Mouse (Mus musculus) heart, postnatal 0 days (tissue): Measurements from ENCODE around the gene Rrp36. TPM values are rescaled to one million over a fixed set of nuclear protein-coding genes. Genes with fewer than 3 reads are reported as not detected.

Source experiments
- ATAC-seq: fragments of 200-750 bp; cut with Nextera tagmentation; 2 replicates; pipeline ENCODE4 v1.8.0; 2017; ENCODE audit warnings: low read depth, moderate number of reproducible peaks, moderate library complexity; ENCODE audit not compliant: insufficient read depth
- DNase-seq: peaks from one replicate; pipeline ENCODE4 v3.0.0-alpha.2; 2016; ENCODE audit warnings: low spot score
- H3K27ac ChIP-seq: fragments of 300-500 bp; sonication (generic); 2 replicates; pipeline ENCODE4 v1.5.1; 2014; ENCODE audit warnings: low read depth, mild to moderate bottlenecking
- H3K27me3 ChIP-seq: fragments of 300-500 bp; sonication (generic); 2 replicates; pipeline ENCODE4 v1.6.1; 2014; ENCODE audit warnings: low read length, mixed read lengths; ENCODE audit not compliant: control insufficient read depth, insufficient read depth
- H3K36me3 ChIP-seq: fragments of 300-500 bp; sonication (generic); replicated peaks from 2 replicates; pipeline ENCODE4 v1.6.1; 2014; ENCODE audit warnings: low read length, mixed read lengths; ENCODE audit not compliant: control insufficient read depth, insufficient read depth
- H3K4me1 ChIP-seq: fragments of 300-500 bp; sonication (generic); 2 replicates; pipeline ENCODE4 v1.6.1; 2014; ENCODE audit warnings: antibody characterized with exemption; ENCODE audit not compliant: control insufficient read depth, insufficient read depth
- H3K4me2 ChIP-seq: fragments of 300-500 bp; sonication (generic); 2 replicates; pipeline ENCODE4 v1.6.1; 2014; ENCODE audit warnings: low read depth, mild to moderate bottlenecking, low read length, moderate library complexity
- H3K4me3 ChIP-seq: fragments of 300-500 bp; sonication (generic); 2 replicates; pipeline ENCODE4 v1.5.1; 2014; ENCODE audit warnings: low read depth, low read length
- H3K9ac ChIP-seq: fragments of 300-500 bp; sonication (generic); replicated peaks from 2 replicates; pipeline ENCODE4 v1.6.1; 2014; ENCODE audit warnings: low read depth, low read length, mixed read lengths
- H3K9me3 ChIP-seq: fragments of 300-500 bp; sonication (generic); replicated peaks from 2 replicates; pipeline ENCODE4 v1.6.1; 2016; ENCODE audit warnings: low read length; ENCODE audit not compliant: control insufficient read depth
- CTCF ChIP-seq: IDR thresholded peaks from 2 replicates; pipeline ENCODE4 v1.5.1; 2016; ENCODE audit warnings: antibody characterized with exemption, control low read depth, low read depth
- EP300 ChIP-seq: IDR thresholded peaks from 2 replicates; pipeline ENCODE4 v1.6.1; 2016; ENCODE audit warnings: antibody characterized with exemption, low read depth
- WGBS: fragments of 180-500 bp; shearing (Covaris S2); extraction: QIAGEN DNeasy Blood & Tissue Kit; methylation state at CpG from one replicate; pipeline ENCODE4 v1.1.7; 2014; 5-methylcytosine and 5-hydroxymethylcytosine counted together
- polyA plus RNA-seq: library from polyadenylated mRNA; unstranded; fragments of >200 nt; fragmentation: Nextera tagmentation; extraction: Ambion mirVana; gene quantifications from 2 replicates; pipeline ENCODE4 v1.2.1, GENCODE M21; 2015
- total RNA-seq: library from RNA; depleted of rRNA; stranded (reverse); fragments of >200 nt; gene quantifications from 2 replicates; pipeline ENCODE4 v1.2.3, GENCODE M21; 2014; ENCODE audit warnings: low replicate concordance

Gene Rrp36
- total and polyA plus RNA-seq, 2 experiments from 2014 or later = 18.8 to 29.7 TPM

- no peaks in the 10 kb centered on the region for H3K9me3 ChIP-seq
- no peak for DNase-seq
- H3K4me2 ChIP-seq = peak overlapping the region; percentile 89
- H3K36me3 ChIP-seq = peaks cover 31% of the 10 kb centered on the region
- no peak for TF ChIP-seq EP300
- TF ChIP-seq CTCF = no peak
- H3K9ac ChIP-seq = peak overlapping the region; percentile 80
- ATAC-seq = no peak
- H3K27me3 ChIP-seq = no peaks in the 10 kb centered on the region
- H3K4me1 ChIP-seq = peaks cover 27% of the 10 kb centered on the region
- H3K4me3 ChIP-seq = peak overlapping the region; percentile 73
- peak overlapping the region; percentile 95 for H3K27ac ChIP-seq
- 22% methylated on average over 15 of the region's 15 CpGs for WGBS
These were observed 24.3 kb downstream of the Rrp36 start for GRCm38 (mm10) chr17:46649811-46650210.

GRCm38 (mm10) chr17:46648436-46648835 lies 25.7 kb downstream of the Rrp36 start:
- 73% methylated on average over 9 of the region's 9 CpGs for WGBS
- no peak for ATAC-seq
- no peak for TF ChIP-seq EP300
- TF ChIP-seq CTCF = no peak
- no peak overlapping the region for H3K9ac ChIP-seq
- H3K4me1 ChIP-seq = peaks cover 31% of the 10 kb centered on the region
- no peak overlapping the region for H3K4me3 ChIP-seq
- H3K4me2 ChIP-seq = no peak overlapping the region
- no peaks in the 10 kb centered on the region for H3K9me3 ChIP-seq
- H3K27me3 ChIP-seq = no peaks in the 10 kb centered on the region
- no peak for DNase-seq
- peaks cover 19% of the 10 kb centered on the region for H3K36me3 ChIP-seq
- no peak overlapping the region for H3K27ac ChIP-seq

GRCm38 (mm10) chr17:46647279-46647678 lies 26.9 kb downstream of the Rrp36 start:
- H3K9ac ChIP-seq = no peak overlapping the region
- peaks cover 29% of the 10 kb centered on the region for H3K4me1 ChIP-seq
- 90% methylated on average over 7 of the region's 7 CpGs for WGBS
- H3K27me3 ChIP-seq = no peaks in the 10 kb centered on the region
- no peaks in the 10 kb centered on the region for H3K9me3 ChIP-seq
- H3K4me3 ChIP-seq = no peak overlapping the region
- peaks cover 19% of the 10 kb centered on the region for H3K36me3 ChIP-seq
- ATAC-seq (no peak), DNase-seq (no peak)
- H3K27ac ChIP-seq = no peak overlapping the region
- H3K4me2 ChIP-seq = no peak overlapping the region
- no peak for TF ChIP-seq EP300
- no peak for TF ChIP-seq CTCF

GRCm38 (mm10) chr17:46646322-46646662 lies 27.9 kb downstream of the Rrp36 start:
- TF ChIP-seq EP300 = no peak
- TF ChIP-seq CTCF = no peak
- Histone ChIP-seq H3K36me3 (peaks cover 27% of the 10 kb centered on the region), H3K9me3 (no peaks in the 10 kb centered on the region), H3K27ac (peak overlapping the region; percentile 86), H3K4me3 (peak overlapping the region; percentile 95), H3K4me2 (peak overlapping the region; percentile 78), H3K27me3 (no peaks in the 10 kb centered on the region), H3K4me1 (peaks cover 19% of the 10 kb centered on the region), H3K9ac (peak overlapping the region; percentile 91)
- DNase-seq (no peak), ATAC-seq (peak; percentile 2; the same call in 1 of the 2 replicates)
- WGBS = under 1% methylated on average over 17 of the region's 19 CpGs

GRCm38 (mm10) chr17:46645561-46646321 lies 28.4 kb downstream of the Rrp36 start, which contains the start of the genes Klc4 and Mrpl2:
Klc4 (minus strand) TSS chr17:46646022.
Mrpl2 (plus strand) TSS chr17:46646229.
- peak within 1 kb of the TSS; percentile 86 for H3K27ac ChIP-seq
- peak within 1 kb of the TSS; percentile 93 for H3K4me2 ChIP-seq
- ATAC-seq = peak; percentile 80
- peak; percentile 96 for DNase-seq
- H3K9me3 ChIP-seq = no peaks in the 10 kb centered on the region
- H3K36me3 ChIP-seq = peaks cover 32% of the 10 kb centered on the region
- H3K9ac ChIP-seq = peak within 1 kb of the TSS; percentile 91
- peak within 1 kb of the TSS; percentile 95 for H3K4me3 ChIP-seq
- under 1% methylated on average over 50 of the region's 53 CpGs for WGBS
- TF ChIP-seq CTCF = no peak
- peak; percentile 76 for TF ChIP-seq EP300
- peaks cover 13% of the 10 kb centered on the region for H3K4me1 ChIP-seq
- H3K27me3 ChIP-seq = no peaks in the 10 kb centered on the region
